Mouse (Mus musculus) forebrain, embryonic 11.5 days (tissue): ENCODE measurements around the gene Nsdhl. TPM values are rescaled to one million over a fixed set of nuclear protein-coding genes. Genes with fewer than 3 reads are reported as not detected.

Experiments used
- ATAC-seq: fragments of 200-750 bp; cut with Nextera tagmentation; replicated peaks from 2 replicates; pipeline ENCODE4 v1.8.0; 2017; ENCODE audit warnings: moderate TSS enrichment; ENCODE audit not compliant: low FRiP score
- DNase-seq: peaks from one replicate; pipeline ENCODE4 v3.0.0-alpha.2; 2017; ENCODE audit warnings: low spot score
- H3K27ac ChIP-seq: fragments of 300-500 bp; sonication (generic); 2 replicates; pipeline ENCODE4 v1.5.1; 2014; ENCODE audit warnings: low read depth, low read length
- H3K27me3 ChIP-seq: fragments of 300-500 bp; sonication (generic); 2 replicates; pipeline ENCODE4 v1.6.1; 2014; ENCODE audit warnings: mild to moderate bottlenecking, low read length, mixed read lengths; ENCODE audit not compliant: control insufficient read depth, insufficient read depth
- H3K36me3 ChIP-seq: fragments of 300-500 bp; sonication (generic); 2 replicates; pipeline ENCODE4 v1.6.1; 2014; ENCODE audit warnings: mild to moderate bottlenecking, low read length, moderate library complexity, mixed read lengths; ENCODE audit not compliant: control insufficient read depth, insufficient read depth
- H3K4me1 ChIP-seq: fragments of 300-500 bp; sonication (generic); replicated peaks from 2 replicates; pipeline ENCODE4 v1.6.1; 2014; ENCODE audit warnings: low read length, mixed read lengths; ENCODE audit not compliant: control insufficient read depth, insufficient read depth
- H3K4me2 ChIP-seq: fragments of 300-500 bp; sonication (generic); 2 replicates; pipeline ENCODE4 v1.6.1; 2014; ENCODE audit warnings: low read depth, mild to moderate bottlenecking, low read length, moderate library complexity, mixed read lengths; ENCODE audit not compliant: severe bottlenecking
- H3K4me3 ChIP-seq: fragments of 300-500 bp; sonication (generic); 2 replicates; pipeline ENCODE4 v1.5.1; 2014; ENCODE audit warnings: low read depth, low read length
- H3K9ac ChIP-seq: fragments of 300-500 bp; sonication (generic); 2 replicates; pipeline ENCODE4 v1.6.1; 2014; ENCODE audit warnings: low read length
- H3K9me3 ChIP-seq: fragments of 300-500 bp; sonication (generic); 2 replicates; pipeline ENCODE4 v1.6.1; 2016; ENCODE audit warnings: low read length, mixed read lengths; ENCODE audit not compliant: control insufficient read depth
- WGBS: fragments of 180-500 bp; shearing (Covaris S2); extraction: QIAGEN DNeasy Blood & Tissue Kit; methylation state at CpG from one replicate; pipeline ENCODE4 v1.1.7; 2014; 5-methylcytosine and 5-hydroxymethylcytosine counted together
- polyA plus RNA-seq: library from polyadenylated mRNA; unstranded; fragments of >200 nt; fragmentation: Nextera tagmentation; extraction: Ambion mirVana; gene quantifications from 2 replicates; pipeline ENCODE4 v1.2.1, GENCODE M21; 2014

Nsdhl gene
- polyA plus RNA-seq: 43.8 and 46.9 TPM in 2 replicates

- Histone ChIP-seq H3K36me3 (no peaks in the 10 kb centered on the region), H3K4me2 (peak within 1 kb of the TSS; percentile 56), H3K4me1 (no peaks in the 10 kb centered on the region; the same call in 1 of the 2 replicates), H3K4me3 (peak within 1 kb of the TSS; percentile 45), H3K9ac (peak within 1 kb of the TSS; percentile 55), H3K27ac (peak within 1 kb of the TSS; percentile 31; the same call in 1 of the 2 replicates), H3K9me3 (no peaks in the 10 kb centered on the region), H3K27me3 (no peaks in the 10 kb centered on the region)
- peak; percentile 88 for DNase-seq
- peak; percentile 99 for ATAC-seq
- WGBS: 15% methylated on average over 34 of the region's 41 CpGs
Measured at GRCm38 (mm10) chrX:72917884-72918681, at the start of gene Nsdhl, which contains the start of gene Cetn2. TSS of gene Nsdhl (plus strand) at chrX:72918557. TSS of gene Cetn2 (minus strand) at chrX:72918411.

- Histone ChIP-seq H3K4me1 (no peaks in the 10 kb centered on the region), H3K36me3 (no peaks in the 10 kb centered on the region), H3K9me3 (no peaks in the 10 kb centered on the region), H3K27ac (peak overlapping the region; percentile 70), H3K9ac (no peak overlapping the region), H3K27me3 (no peaks in the 10 kb centered on the region), H3K4me3 (no peak overlapping the region), H3K4me2 (0 out of 2 replicates have a peak overlapping the region, but pooled peaks have one; percentile 15)
- ATAC-seq (peak; percentile 94), DNase-seq (peak; percentile 51)
- 44% methylated on average over 5 of the region's 5 CpGs for WGBS
Measured at GRCm38 (mm10) chrX:72895388-72896054, 22.8 kb upstream of the Nsdhl start.

- no peaks in the 10 kb centered on the region for H3K27me3 ChIP-seq
- H3K36me3 ChIP-seq: no peaks in the 10 kb centered on the region
- no peak for DNase-seq
- 42% methylated on average over 1 of the region's 1 CpGs for WGBS
- no peak; the same call in 1 of the 2 replicates for ATAC-seq
- H3K27ac ChIP-seq: peak overlapping the region; percentile 70
- H3K4me1 ChIP-seq: no peaks in the 10 kb centered on the region
- no peak overlapping the region for H3K4me3 ChIP-seq
- no peaks in the 10 kb centered on the region for H3K9me3 ChIP-seq
- H3K4me2 ChIP-seq: 0 out of 2 replicates have a peak overlapping the region, but pooled peaks have one; percentile 15
- H3K9ac ChIP-seq: no peak overlapping the region
Measured at GRCm38 (mm10) chrX:72896055-72896437, 22.3 kb upstream of the Nsdhl start.

- no peak overlapping the region for H3K4me3 ChIP-seq
- DNase-seq (no peak), ATAC-seq (no peak)
- no peak overlapping the region for H3K9ac ChIP-seq
- WGBS: 24% methylated on average over 1 of the region's 1 CpGs
- no peaks in the 10 kb centered on the region for H3K9me3 ChIP-seq
- H3K27ac ChIP-seq: no peak overlapping the region
- H3K27me3 ChIP-seq: no peaks in the 10 kb centered on the region
- no peaks in the 10 kb centered on the region for H3K36me3 ChIP-seq
- no peaks in the 10 kb centered on the region for H3K4me1 ChIP-seq
- H3K4me2 ChIP-seq: no peak overlapping the region
Measured at GRCm38 (mm10) chrX:72902530-72902929, 15.8 kb upstream of the Nsdhl start.

GRCm38 (mm10) chrX:72907619-72908403 lies 10.5 kb upstream of the Nsdhl start:
- peak; percentile 21; the same call in 1 of the 2 replicates for ATAC-seq
- H3K9ac ChIP-seq: no peak overlapping the region
- 77% methylated on average over 6 of the region's 6 CpGs for WGBS

GRCm38 (mm10) chrX:72908404-72908741 lies 10.0 kb upstream of the Nsdhl start:
- H3K9me3 ChIP-seq: no peaks in the 10 kb centered on the region
- no peak for DNase-seq
- H3K4me3 ChIP-seq: no peak overlapping the region
- H3K9ac ChIP-seq: no peak overlapping the region
- no peaks in the 10 kb centered on the region for H3K36me3 ChIP-seq
- H3K4me1 ChIP-seq: no peaks in the 10 kb centered on the region
- no peaks in the 10 kb centered on the region for H3K27me3 ChIP-seq
- 28% methylated on average over 2 of the region's 2 CpGs for WGBS
- H3K27ac ChIP-seq: no peak overlapping the region
- ATAC-seq: peak; percentile 53; the same call in 1 of the 2 replicates
- no peak overlapping the region for H3K4me2 ChIP-seq

More at GRCm38 (mm10) chrX:72907619-72908403, 10.5 kb upstream of the Nsdhl start:
- Histone ChIP-seq H3K4me2 (no peak overlapping the region), H3K4me3 (no peak overlapping the region), H3K27ac (no peak overlapping the region), H3K4me1 (no peaks in the 10 kb centered on the region), H3K27me3 (no peaks in the 10 kb centered on the region), H3K36me3 (no peaks in the 10 kb centered on the region), H3K9me3 (no peaks in the 10 kb centered on the region)
- DNase-seq: no peak

GRCm38 (mm10) chrX:72911611-72912010 lies 6.7 kb upstream of the Nsdhl start:
- Histone ChIP-seq H3K9me3 (no peaks in the 10 kb centered on the region), H3K27me3 (no peaks in the 10 kb centered on the region), H3K27ac (no peak overlapping the region), H3K36me3 (no peaks in the 10 kb centered on the region), H3K4me2 (no peak overlapping the region), H3K4me3 (no peak overlapping the region), H3K9ac (no peak overlapping the region), H3K4me1 (no peaks in the 10 kb centered on the region)
- no peak for DNase-seq
- no peak for ATAC-seq
- WGBS: 77% methylated on average over 1 of the region's 1 CpGs

- no peaks in the 10 kb centered on the region for H3K36me3 ChIP-seq
- H3K27ac ChIP-seq: peak overlapping the region; percentile 31; the same call in 1 of the 2 replicates
- no peaks in the 10 kb centered on the region; the same call in 1 of the 2 replicates for H3K4me1 ChIP-seq
- no peaks in the 10 kb centered on the region for H3K27me3 ChIP-seq
- peak overlapping the region; percentile 56 for H3K4me2 ChIP-seq
- H3K9me3 ChIP-seq: no peaks in the 10 kb centered on the region
- H3K4me3 ChIP-seq: peak overlapping the region; percentile 45
- 12% methylated on average over 6 of the region's 6 CpGs for WGBS
- H3K9ac ChIP-seq: peak overlapping the region; percentile 55
- DNase-seq (no peak), ATAC-seq (no peak)
Measured at GRCm38 (mm10) chrX:72918682-72919059, 314 bp downstream of the Nsdhl start.
